Mouse (Mus musculus): ENCODE measurements around the gene Ltbp1.

DNA sequence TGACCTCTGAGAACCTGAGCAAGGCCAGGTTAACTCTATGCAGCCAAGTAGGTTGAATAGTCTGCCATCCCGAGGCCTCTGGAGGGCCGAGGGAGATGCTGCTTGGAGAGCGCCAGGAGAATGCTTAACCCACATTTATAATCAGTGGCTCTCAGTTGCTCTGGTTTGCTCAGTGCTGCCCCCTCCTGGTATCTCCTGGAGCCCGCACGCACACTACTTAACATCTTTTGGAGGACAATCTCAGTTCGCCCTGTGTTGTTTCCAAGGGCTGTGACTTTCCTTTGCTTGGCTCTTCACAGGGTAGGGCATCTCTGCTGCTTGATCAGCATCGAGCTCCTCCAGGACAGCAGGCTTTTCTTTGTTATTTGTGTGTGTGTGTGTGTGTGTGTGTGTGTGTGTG lies 12.1 kb downstream of the Ltbp1 start:
- no peak for TF ChIP-seq POLR2A (IDR thresholded peaks at IDR 0.05; ENCODE audit: low read depth, low read length)
- peak; percentile 26; the same call in 1 of the 2 replicates for TF ChIP-seq CTCF (IDR thresholded peaks at IDR 0.05; ENCODE audit: extremely low read depth, insufficient read depth, insufficient read length, insufficient replicate concordance)

Data from spleen, adult 2 months (tissue).